Mouse (Mus musculus): ENCODE data around the gene Dtnb. TPM values are rescaled to one million over a fixed set of nuclear protein-coding genes. Genes with fewer than 3 reads are reported as not detected.

Dtnb gene
- polyA plus RNA-seq, 1 experiment: 53.8 TPM

DNA sequence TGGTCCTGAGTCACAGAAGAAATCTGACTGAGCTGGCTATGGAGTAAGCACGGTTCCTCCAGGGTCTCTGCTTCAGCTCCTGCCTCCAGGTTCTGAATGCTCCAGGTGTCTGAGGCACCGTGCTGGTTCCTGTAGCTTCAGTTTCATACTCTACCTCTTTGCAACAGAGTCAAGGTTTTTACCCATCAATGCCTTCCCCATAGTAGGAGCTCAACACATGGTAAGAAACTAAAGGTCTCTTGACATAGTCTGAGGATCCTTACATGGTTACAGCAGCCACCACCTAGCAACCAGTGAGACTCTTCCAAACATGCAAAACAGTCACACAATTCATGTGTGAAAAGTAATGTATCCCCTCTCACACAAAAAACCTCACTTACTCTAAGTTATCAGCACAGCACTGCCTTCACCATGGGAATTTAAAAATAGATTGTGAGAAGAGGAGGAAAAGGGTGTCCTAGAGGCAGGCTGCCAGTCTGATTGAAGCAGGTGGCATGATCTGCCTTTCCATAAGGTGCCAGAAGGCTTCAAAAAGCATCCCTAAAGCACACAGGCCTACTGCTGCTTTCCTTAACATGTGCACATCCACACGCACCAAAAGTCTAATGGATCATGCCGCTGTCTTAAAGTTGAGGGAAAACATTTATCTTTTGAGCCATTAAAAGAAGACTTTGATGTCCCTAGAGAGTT lies 1.3 kb upstream of the Dtnb start:
- TF ChIP-seq GATA1 (IDR thresholded peaks at IDR 0.05; ENCODE audit: borderline replicate concordance, low read length): no peak
- TF ChIP-seq FLI1 (IDR thresholded peaks at IDR 0.05; ENCODE audit: low read length): no peak
- Histone ChIP-seq H3K27me3 (replicated peaks) (peaks cover under 1% of the 10 kb centered on the region), H3K9me3 (no peaks in the 10 kb centered on the region), H3K4me1 (peaks cover 28% of the 10 kb centered on the region), H3K4me3 (replicated peaks) (peak overlapping the region; percentile 62), H3K36me3 (replicated peaks; ENCODE audit: low read length) (no peaks in the 10 kb centered on the region)

- Histone ChIP-seq H3K4me1 (peaks cover 30% of the 10 kb centered on the region), H3K36me3 (replicated peaks; ENCODE audit: low read length) (no peaks in the 10 kb centered on the region), H3K4me3 (replicated peaks) (peak overlapping the region; percentile 97), H3K9me3 (no peaks in the 10 kb centered on the region), H3K27me3 (replicated peaks) (no peaks in the 10 kb centered on the region)
- TF ChIP-seq FLI1 (IDR thresholded peaks at IDR 0.05; ENCODE audit: low read length) (no peak), GATA1 (IDR thresholded peaks at IDR 0.05; ENCODE audit: borderline replicate concordance, low read length) (no peak)
Measured at GRCm38 (mm10) chr12:3572581-3573397, 608 bp downstream of the Dtnb start.

DNA sequence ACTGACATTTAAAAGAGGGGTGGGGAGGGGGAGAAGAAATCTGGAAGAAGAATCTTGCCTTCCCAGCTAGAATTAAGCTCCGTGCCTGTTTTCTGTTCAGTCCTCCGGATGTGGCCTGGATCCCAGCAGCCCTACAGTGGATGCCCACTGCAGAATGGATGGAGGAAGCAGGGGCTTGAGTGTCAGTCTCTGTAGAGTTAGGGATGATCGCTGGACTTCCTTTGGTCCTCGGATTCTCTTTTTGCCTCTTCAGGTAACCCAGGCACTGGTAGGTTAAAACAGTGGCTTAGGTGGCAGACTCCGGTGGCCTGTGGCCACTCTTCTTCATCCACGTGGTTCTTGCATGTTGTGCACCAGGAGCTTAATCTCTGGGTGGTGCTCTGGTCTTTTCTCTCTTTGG lies 1.2 kb downstream of the Dtnb start:
- Histone ChIP-seq H3K4me3 (replicated peaks) (peak overlapping the region; percentile 97), H3K4me1 (peaks cover 30% of the 10 kb centered on the region), H3K27me3 (replicated peaks) (no peaks in the 10 kb centered on the region), H3K36me3 (replicated peaks; ENCODE audit: low read length) (no peaks in the 10 kb centered on the region), H3K9me3 (no peaks in the 10 kb centered on the region)
- no peak for TF ChIP-seq GATA1 (IDR thresholded peaks at IDR 0.05; ENCODE audit: borderline replicate concordance, low read length)
- no peak for TF ChIP-seq FLI1 (IDR thresholded peaks at IDR 0.05; ENCODE audit: low read length)

- Histone ChIP-seq H3K9me3 (no peaks in the 10 kb centered on the region), H3K36me3 (replicated peaks; ENCODE audit: low read length) (no peaks in the 10 kb centered on the region), H3K4me1 (peaks cover 30% of the 10 kb centered on the region), H3K27me3 (replicated peaks) (no peaks in the 10 kb centered on the region), H3K4me3 (replicated peaks) (no peak overlapping the region)
- no peak for TF ChIP-seq FLI1 (IDR thresholded peaks at IDR 0.05; ENCODE audit: low read length)
- TF ChIP-seq GATA1 (IDR thresholded peaks at IDR 0.05; ENCODE audit: borderline replicate concordance, low read length): no peak
Measured at GRCm38 (mm10) chr12:3574670-3575069, 2.5 kb downstream of the Dtnb start.

DNA sequence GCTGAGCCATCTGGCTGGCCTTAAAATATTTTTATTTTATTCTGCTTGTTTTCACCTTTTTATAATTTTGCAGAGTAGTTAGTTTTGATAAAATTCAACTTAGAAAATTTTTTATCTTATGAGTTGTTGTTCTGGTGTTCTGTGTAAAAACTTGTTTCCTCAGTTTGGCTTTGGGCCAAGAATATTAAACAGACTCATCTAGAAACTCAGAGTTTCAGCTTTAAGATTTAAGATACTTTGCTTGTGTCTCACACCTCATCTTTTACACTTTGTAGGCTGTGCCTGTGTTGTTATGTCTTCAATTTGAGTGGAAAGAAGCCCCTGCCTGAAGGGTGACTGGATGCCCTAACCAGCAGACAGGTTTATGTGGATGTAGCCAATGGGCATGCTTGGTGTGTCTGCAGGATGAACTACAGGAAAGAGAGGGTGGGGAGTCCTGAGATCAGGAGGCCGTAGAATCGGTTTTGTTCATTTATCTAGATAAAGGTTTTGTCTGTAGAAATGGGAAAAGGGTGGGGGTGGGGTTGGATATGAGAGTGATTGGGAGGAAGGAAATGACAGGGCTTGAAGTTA lies 7.9 kb downstream of the Dtnb start:
- TF ChIP-seq GATA1 (IDR thresholded peaks at IDR 0.05; ENCODE audit: borderline replicate concordance, low read length) (no peak), FLI1 (IDR thresholded peaks at IDR 0.05; ENCODE audit: low read length) (no peak)
- Histone ChIP-seq H3K27me3 (replicated peaks) (no peaks in the 10 kb centered on the region), H3K9me3 (no peaks in the 10 kb centered on the region), H3K4me1 (peaks cover 17% of the 10 kb centered on the region), H3K36me3 (replicated peaks; ENCODE audit: low read length) (no peaks in the 10 kb centered on the region), H3K4me3 (replicated peaks) (no peak overlapping the region)

- TF ChIP-seq FLI1 (IDR thresholded peaks at IDR 0.05; ENCODE audit: low read length): no peak
- TF ChIP-seq GATA1 (IDR thresholded peaks at IDR 0.05; ENCODE audit: borderline replicate concordance, low read length): no peak
- H3K4me3 ChIP-seq (replicated peaks): no peak overlapping the region
- H3K9me3 ChIP-seq: no peaks in the 10 kb centered on the region
- H3K4me1 ChIP-seq: peaks cover 33% of the 10 kb centered on the region
- H3K27me3 ChIP-seq (replicated peaks): no peaks in the 10 kb centered on the region
- H3K36me3 ChIP-seq (replicated peaks; ENCODE audit: low read length): no peaks in the 10 kb centered on the region
Measured at GRCm38 (mm10) chr12:3582604-3583003, 10.4 kb downstream of the Dtnb start.

DNA sequence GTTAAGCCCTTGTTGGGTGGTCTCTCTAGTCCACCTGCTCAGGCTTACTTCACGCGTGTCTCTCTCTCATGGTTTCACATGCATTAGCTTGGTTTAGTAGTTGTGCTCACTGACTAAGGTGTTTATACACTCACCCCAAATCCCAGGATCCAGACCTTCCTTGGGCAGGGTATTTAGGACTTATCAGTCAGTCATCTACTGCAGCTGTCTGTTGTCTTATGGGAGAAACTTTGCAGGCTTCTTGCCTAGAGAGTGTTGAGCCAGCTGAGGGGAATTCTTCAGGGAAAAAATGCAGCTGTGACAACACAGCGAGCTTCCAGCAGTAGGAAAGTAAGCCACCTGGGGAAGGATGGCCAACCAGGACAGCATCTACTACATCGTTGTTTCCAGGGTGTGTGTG lies 13.3 kb downstream of the Dtnb start:
- peaks cover 41% of the 10 kb centered on the region for H3K4me1 ChIP-seq
- H3K36me3 ChIP-seq (replicated peaks; ENCODE audit: low read length): peaks cover 8% of the 10 kb centered on the region
- no peaks in the 10 kb centered on the region for H3K9me3 ChIP-seq
- no peak overlapping the region for H3K4me3 ChIP-seq (replicated peaks)
- no peaks in the 10 kb centered on the region for H3K27me3 ChIP-seq (replicated peaks)
- TF ChIP-seq FLI1 (IDR thresholded peaks at IDR 0.05; ENCODE audit: low read length): no peak
- no peak for TF ChIP-seq GATA1 (IDR thresholded peaks at IDR 0.05; ENCODE audit: borderline replicate concordance, low read length)

DNA sequence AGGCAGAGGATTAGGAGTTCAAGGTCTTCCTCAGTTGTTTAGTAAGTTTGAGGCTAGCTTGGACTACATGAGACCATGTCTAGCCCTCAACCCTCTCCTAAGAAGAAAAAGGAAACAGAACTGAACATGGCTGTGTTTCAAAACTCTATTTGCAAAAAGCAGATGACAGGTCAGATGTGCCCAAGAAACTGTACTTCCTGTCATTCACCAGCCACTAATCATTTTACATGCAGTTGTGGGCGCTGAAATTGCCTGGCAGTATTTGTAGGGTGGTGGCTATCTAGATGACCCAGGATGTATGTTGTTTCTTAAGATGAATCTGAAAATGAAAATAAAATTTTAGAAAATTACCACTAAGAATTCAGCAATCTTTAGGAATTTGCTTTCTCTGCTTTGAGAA lies 14.8 kb downstream of the Dtnb start:
- Histone ChIP-seq H3K36me3 (replicated peaks; ENCODE audit: low read length) (peaks cover 22% of the 10 kb centered on the region), H3K27me3 (replicated peaks) (no peaks in the 10 kb centered on the region), H3K4me3 (replicated peaks) (peak overlapping the region; percentile 18), H3K9me3 (no peaks in the 10 kb centered on the region), H3K4me1 (peaks cover 38% of the 10 kb centered on the region)
- TF ChIP-seq GATA1 (IDR thresholded peaks at IDR 0.05; ENCODE audit: borderline replicate concordance, low read length): no peak
- no peak for TF ChIP-seq FLI1 (IDR thresholded peaks at IDR 0.05; ENCODE audit: low read length)

DNA sequence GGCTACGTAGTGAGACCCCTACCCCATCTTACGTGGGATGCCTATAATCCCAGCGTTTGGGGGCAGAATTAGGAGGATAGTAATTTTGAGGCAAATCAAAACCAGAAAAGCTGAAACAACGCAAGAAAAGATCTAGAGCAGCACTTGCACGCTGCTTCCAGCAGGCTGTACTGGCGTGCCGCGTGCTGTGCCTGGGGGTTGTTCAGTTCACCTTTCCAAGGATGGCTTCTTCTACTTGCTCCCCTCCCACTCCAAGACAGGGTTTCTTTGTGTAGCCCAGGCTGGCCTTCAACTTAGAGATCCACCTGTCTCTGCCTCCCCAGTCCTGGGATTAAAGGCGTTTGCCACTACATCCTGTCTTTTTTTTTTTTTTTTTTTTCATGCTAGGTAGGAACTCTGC lies 17.9 kb downstream of the Dtnb start:
- Histone ChIP-seq H3K4me1 (peaks cover 38% of the 10 kb centered on the region), H3K27me3 (replicated peaks) (no peaks in the 10 kb centered on the region), H3K4me3 (replicated peaks) (no peak overlapping the region), H3K9me3 (no peaks in the 10 kb centered on the region), H3K36me3 (replicated peaks; ENCODE audit: low read length) (peaks cover 29% of the 10 kb centered on the region)
- TF ChIP-seq FLI1 (IDR thresholded peaks at IDR 0.05; ENCODE audit: low read length): no peak
- no peak for TF ChIP-seq GATA1 (IDR thresholded peaks at IDR 0.05; ENCODE audit: borderline replicate concordance, low read length)

DNA sequence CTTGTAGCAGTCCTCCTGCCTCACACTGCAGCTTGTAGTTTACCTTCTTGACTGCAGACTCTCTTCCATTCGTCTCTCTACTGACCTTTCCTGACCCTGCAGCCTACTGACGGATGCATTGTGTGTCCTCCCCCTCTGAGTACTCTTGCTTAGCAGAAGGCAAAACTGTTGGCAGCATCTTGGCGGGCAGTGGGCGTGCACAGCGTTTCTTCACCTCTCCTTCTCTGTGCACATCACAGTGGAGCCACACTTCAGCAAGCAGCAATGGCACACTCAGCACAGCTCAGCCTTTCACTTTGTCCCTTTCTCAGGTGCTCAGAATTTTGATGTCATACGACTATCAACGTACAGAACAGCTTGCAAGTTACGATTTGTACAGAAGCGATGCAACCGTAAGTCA lies 19.4 kb downstream of the Dtnb start:
- Histone ChIP-seq H3K9me3 (no peaks in the 10 kb centered on the region), H3K36me3 (replicated peaks; ENCODE audit: low read length) (peaks cover 31% of the 10 kb centered on the region), H3K27me3 (replicated peaks) (no peaks in the 10 kb centered on the region), H3K4me3 (replicated peaks) (no peak overlapping the region), H3K4me1 (peaks cover 28% of the 10 kb centered on the region)
- TF ChIP-seq FLI1 (IDR thresholded peaks at IDR 0.05; ENCODE audit: low read length) (no peak), GATA1 (IDR thresholded peaks at IDR 0.05; ENCODE audit: borderline replicate concordance, low read length) (no peak)

All from megakaryocyte, embryonic 14.5 days (primary cell).